Mouse (Mus musculus): ENCODE results near the gene Pdlim4. TPM values are rescaled to one million over a fixed set of nuclear protein-coding genes. Genes with fewer than 3 reads are reported as not detected.

Gene Pdlim4
- polyA plus RNA-seq, 1 experiment from 2014 or later, result 38.4 TPM

DNA sequence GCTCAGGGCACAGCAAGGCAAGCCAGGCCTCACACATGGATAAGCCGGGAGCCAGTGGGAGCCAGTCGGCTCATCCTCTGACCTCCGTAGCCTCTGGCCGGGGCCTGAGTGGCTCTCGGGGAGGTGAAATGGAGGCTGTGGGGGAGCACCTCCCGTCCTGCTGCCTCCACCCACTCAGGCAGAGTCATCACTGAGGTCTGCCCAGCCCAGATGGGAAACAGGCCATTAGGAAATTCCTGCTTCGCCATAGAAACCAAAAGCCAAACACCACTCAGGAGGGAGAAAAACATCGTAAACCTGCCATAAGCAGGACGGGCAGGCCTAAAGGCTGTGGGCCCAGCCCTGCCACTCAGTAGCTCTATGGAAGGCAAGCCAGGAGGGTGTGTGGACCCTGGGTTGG, 8.5 kb downstream of the Pdlim4 start:
- no peak overlapping the region for H3K27ac ChIP-seq (ENCODE audit: low read depth, low read length)
- no peak overlapping the region for H3K9ac ChIP-seq (ENCODE audit: low read length)
- H3K27me3 ChIP-seq (ENCODE audit: control insufficient read depth, insufficient read depth, low read length), result no peaks in the 10 kb centered on the region
- no peaks in the 10 kb centered on the region for H3K9me3 ChIP-seq (ENCODE audit: control insufficient read depth, low read length)
- no peak overlapping the region for H3K4me3 ChIP-seq (ENCODE audit: low read depth, low read length)
- no peak overlapping the region for H3K4me2 ChIP-seq
- no peaks in the 10 kb centered on the region for H3K36me3 ChIP-seq (ENCODE audit: control insufficient read depth, insufficient read depth, low read length)
- WGBS, result 54% methylated on average over 9 of the region's 9 CpGs
- ATAC-seq (ENCODE audit: low FRiP score) (no peak), DNase-seq (ENCODE audit: low spot score, missing footprints) (no peak)
- peaks cover 18% of the 10 kb centered on the region for H3K4me1 ChIP-seq (ENCODE audit: control insufficient read depth, insufficient read depth, low read length)

DNA sequence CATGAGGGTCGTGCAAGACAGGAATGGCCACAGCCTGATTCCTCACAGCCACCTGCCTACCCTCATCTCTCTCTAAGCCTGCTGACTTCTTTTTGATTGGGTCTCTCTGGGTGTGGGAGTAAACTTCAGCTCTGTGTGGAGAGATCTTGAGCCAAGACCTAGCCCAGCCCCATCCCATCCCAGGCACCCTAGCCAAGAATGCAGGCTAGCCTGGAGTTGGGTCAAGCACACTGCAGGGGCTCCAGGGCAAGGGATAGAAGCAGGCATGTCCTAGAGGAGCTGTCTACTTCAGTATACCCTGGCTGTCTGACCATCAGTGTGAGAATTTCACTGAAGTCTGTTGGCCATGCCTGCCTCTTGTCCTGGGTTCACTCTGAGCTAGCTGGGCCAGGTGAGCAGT, 9.3 kb downstream of the Pdlim4 start:
- Histone ChIP-seq H3K27me3 (ENCODE audit: control insufficient read depth, insufficient read depth, low read length) (no peaks in the 10 kb centered on the region), H3K9ac (ENCODE audit: low read length) (no peak overlapping the region), H3K4me1 (ENCODE audit: control insufficient read depth, insufficient read depth, low read length) (peaks cover 18% of the 10 kb centered on the region), H3K36me3 (ENCODE audit: control insufficient read depth, insufficient read depth, low read length) (no peaks in the 10 kb centered on the region), H3K4me2 (no peak overlapping the region), H3K9me3 (ENCODE audit: control insufficient read depth, low read length) (no peaks in the 10 kb centered on the region), H3K4me3 (ENCODE audit: low read depth, low read length) (no peak overlapping the region), H3K27ac (ENCODE audit: low read depth, low read length) (no peak overlapping the region)
- DNase-seq (ENCODE audit: low spot score, missing footprints), result no peak
- 41% methylated on average over 1 of the region's 1 CpGs for WGBS
- no peak for ATAC-seq (ENCODE audit: low FRiP score)

DNA sequence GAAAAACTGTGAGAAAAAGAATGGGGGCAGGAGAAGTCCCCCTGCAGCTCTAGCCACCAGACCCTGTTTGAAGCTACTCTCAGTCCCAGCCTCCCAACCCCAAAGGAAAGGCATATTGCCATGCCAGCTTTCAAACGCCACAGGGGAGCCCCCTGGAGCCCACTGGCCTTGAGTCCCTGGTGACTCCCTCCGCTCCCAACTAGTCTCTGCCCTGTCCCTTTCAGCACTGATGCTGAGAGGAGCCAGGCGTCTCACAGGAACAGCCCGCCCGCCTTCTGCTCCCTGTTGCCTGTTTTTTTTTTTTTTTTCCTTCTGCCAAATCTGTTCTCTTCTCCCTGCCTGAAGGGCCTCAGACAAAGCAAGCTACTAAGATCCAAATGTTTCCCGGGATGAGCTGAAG, 10.2 kb downstream of the Pdlim4 start:
- 15% methylated on average over 6 of the region's 6 CpGs for WGBS
- no peak overlapping the region for H3K4me2 ChIP-seq
- H3K4me3 ChIP-seq (ENCODE audit: low read depth, low read length), result no peak overlapping the region
- no peaks in the 10 kb centered on the region for H3K9me3 ChIP-seq (ENCODE audit: control insufficient read depth, low read length)
- H3K4me1 ChIP-seq (ENCODE audit: control insufficient read depth, insufficient read depth, low read length), result peaks cover 18% of the 10 kb centered on the region
- DNase-seq (ENCODE audit: low spot score, missing footprints) (no peak), ATAC-seq (ENCODE audit: low FRiP score) (no peak)
- no peaks in the 10 kb centered on the region for H3K27me3 ChIP-seq (ENCODE audit: control insufficient read depth, insufficient read depth, low read length)
- H3K27ac ChIP-seq (ENCODE audit: low read depth, low read length), result no peak overlapping the region
- H3K36me3 ChIP-seq (ENCODE audit: control insufficient read depth, insufficient read depth, low read length), result no peaks in the 10 kb centered on the region
- H3K9ac ChIP-seq (ENCODE audit: low read length), result no peak overlapping the region

DNA sequence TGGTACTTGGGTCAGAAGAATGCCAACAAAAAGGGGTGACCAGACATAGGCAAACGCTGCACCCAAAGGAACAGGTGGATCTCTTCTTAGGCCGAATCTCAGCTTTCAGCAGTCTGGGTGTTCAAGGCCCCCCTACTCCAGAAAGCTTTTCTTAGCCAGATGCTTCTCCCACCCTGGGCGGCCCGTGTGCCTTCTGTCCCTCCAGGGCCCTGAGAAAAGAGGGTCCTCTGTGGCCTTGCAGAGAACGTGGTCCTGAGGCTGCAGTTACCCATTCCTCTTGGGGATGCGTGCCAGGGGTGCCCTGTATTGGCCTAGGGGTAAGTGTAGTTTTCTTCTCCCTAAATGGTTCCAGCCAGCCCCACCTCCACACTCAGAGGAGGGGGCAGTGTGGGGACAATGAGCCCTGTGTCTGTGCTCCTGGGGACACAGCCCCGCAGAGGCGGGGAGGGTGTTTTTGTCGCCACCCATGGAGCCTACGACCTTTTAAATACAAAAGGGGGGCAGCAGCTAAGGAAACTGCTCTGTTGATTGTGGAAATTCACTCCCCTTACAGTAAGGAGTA, 10.7 kb downstream of the Pdlim4 start:
- ATAC-seq (ENCODE audit: low FRiP score) (0 out of 2 replicates have a peak, but pooled peaks have one; percentile 46), DNase-seq (ENCODE audit: low spot score, missing footprints) (no peak)
- Histone ChIP-seq H3K4me3 (ENCODE audit: low read depth, low read length) (no peak overlapping the region), H3K27me3 (ENCODE audit: control insufficient read depth, insufficient read depth, low read length) (no peaks in the 10 kb centered on the region), H3K4me1 (ENCODE audit: control insufficient read depth, insufficient read depth, low read length) (peaks cover 18% of the 10 kb centered on the region), H3K36me3 (ENCODE audit: control insufficient read depth, insufficient read depth, low read length) (no peaks in the 10 kb centered on the region), H3K4me2 (no peak overlapping the region), H3K9ac (ENCODE audit: low read length) (peak overlapping the region; percentile 0; the same call in 1 of the 2 replicates), H3K27ac (ENCODE audit: low read depth, low read length) (no peak overlapping the region), H3K9me3 (ENCODE audit: control insufficient read depth, low read length) (no peaks in the 10 kb centered on the region)
- 31% methylated on average over 10 of the region's 10 CpGs for WGBS

DNA sequence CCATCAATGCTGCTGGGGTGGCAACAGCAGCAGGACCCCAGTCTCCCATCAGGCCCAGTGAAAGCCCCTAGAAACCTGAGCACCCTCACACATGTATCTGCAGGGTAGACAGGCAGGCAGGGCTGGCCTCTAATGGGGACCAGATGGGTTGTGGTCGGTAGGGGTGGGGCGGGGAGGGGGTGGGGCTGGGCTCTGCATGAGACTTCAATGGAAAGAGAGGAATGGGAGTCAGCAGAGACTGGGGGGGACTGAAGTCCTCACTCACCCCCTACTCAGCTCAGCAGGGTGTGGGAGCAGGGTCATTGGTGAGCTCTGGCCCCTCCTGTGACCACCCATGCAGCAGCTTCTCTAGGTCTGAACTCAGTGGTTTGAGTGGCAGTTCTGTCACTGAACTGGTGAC, 11.4 kb downstream of the Pdlim4 start:
- ATAC-seq (ENCODE audit: low FRiP score), result no peak
- WGBS, result 33% methylated on average over 2 of the region's 2 CpGs
- Histone ChIP-seq H3K4me3 (ENCODE audit: low read depth, low read length) (no peak overlapping the region), H3K27ac (ENCODE audit: low read depth, low read length) (no peak overlapping the region), H3K36me3 (ENCODE audit: control insufficient read depth, insufficient read depth, low read length) (no peaks in the 10 kb centered on the region), H3K9ac (ENCODE audit: low read length) (no peak overlapping the region), H3K27me3 (ENCODE audit: control insufficient read depth, insufficient read depth, low read length) (no peaks in the 10 kb centered on the region), H3K9me3 (ENCODE audit: control insufficient read depth, low read length) (no peaks in the 10 kb centered on the region), H3K4me2 (no peak overlapping the region), H3K4me1 (ENCODE audit: control insufficient read depth, insufficient read depth, low read length) (peaks cover 18% of the 10 kb centered on the region)
- DNase-seq (ENCODE audit: low spot score, missing footprints), result peak; percentile 82

DNA sequence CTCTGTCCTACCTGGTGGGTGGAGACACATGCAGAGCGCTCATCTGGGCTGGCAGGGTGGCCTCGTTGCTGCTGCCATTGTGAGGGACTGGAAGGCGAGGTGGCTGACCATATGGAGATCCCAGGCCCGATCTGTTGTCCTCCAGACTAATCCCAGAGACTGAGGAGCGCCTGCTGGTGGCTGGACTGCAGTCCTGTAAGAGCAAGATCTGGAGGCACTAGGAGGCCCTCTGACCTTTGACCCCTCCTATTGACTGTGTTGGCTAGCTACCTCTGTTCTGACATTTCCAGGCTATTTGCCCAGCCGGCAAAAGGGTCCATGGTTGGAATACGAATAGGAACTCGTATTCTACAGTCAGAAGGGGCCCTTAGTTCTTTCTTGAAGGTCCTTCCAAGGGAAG, 12.7 kb downstream of the Pdlim4 start:
- 16% methylated on average over 8 of the region's 8 CpGs for WGBS
- no peak for ATAC-seq (ENCODE audit: low FRiP score)
- H3K9me3 ChIP-seq (ENCODE audit: control insufficient read depth, low read length), result no peaks in the 10 kb centered on the region
- no peaks in the 10 kb centered on the region for H3K27me3 ChIP-seq (ENCODE audit: control insufficient read depth, insufficient read depth, low read length)
- no peak overlapping the region for H3K27ac ChIP-seq (ENCODE audit: low read depth, low read length)
- H3K4me3 ChIP-seq (ENCODE audit: low read depth, low read length), result no peak overlapping the region
- no peak overlapping the region for H3K9ac ChIP-seq (ENCODE audit: low read length)
- H3K4me1 ChIP-seq (ENCODE audit: control insufficient read depth, insufficient read depth, low read length), result peaks cover 18% of the 10 kb centered on the region
- peak; percentile 86 for DNase-seq (ENCODE audit: low spot score, missing footprints)
- no peaks in the 10 kb centered on the region for H3K36me3 ChIP-seq (ENCODE audit: control insufficient read depth, insufficient read depth, low read length)
- no peak overlapping the region for H3K4me2 ChIP-seq

DNA sequence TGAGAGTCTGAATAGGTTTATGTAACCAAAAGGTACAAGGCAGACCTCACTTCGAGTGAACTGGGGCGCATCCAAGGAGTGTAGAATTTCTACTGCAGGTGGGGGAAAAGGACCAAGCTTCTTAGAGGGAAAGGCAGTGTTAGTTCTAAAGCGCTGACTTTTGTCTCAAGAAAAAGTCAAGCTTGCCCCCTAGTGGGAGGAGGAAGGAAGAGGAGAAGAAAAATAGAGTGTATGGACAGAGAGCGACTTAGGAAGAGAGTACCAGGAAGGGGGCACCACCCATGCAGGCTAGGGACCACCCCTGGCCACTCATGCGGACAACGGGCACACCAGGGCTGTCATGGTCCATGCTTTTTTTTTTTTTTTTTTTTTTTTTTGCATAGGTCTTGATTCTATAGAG, 14.6 kb downstream of the Pdlim4 start:
- WGBS, result 32% methylated on average over 6 of the region's 6 CpGs
- Histone ChIP-seq H3K27me3 (ENCODE audit: control insufficient read depth, insufficient read depth, low read length) (no peaks in the 10 kb centered on the region), H3K9ac (ENCODE audit: low read length) (no peak overlapping the region), H3K4me2 (no peak overlapping the region), H3K9me3 (ENCODE audit: control insufficient read depth, low read length) (no peaks in the 10 kb centered on the region), H3K4me1 (ENCODE audit: control insufficient read depth, insufficient read depth, low read length) (peaks cover 18% of the 10 kb centered on the region), H3K4me3 (ENCODE audit: low read depth, low read length) (no peak overlapping the region), H3K27ac (ENCODE audit: low read depth, low read length) (no peak overlapping the region), H3K36me3 (ENCODE audit: control insufficient read depth, insufficient read depth, low read length) (no peaks in the 10 kb centered on the region)
- ATAC-seq (ENCODE audit: low FRiP score) (no peak), DNase-seq (ENCODE audit: low spot score, missing footprints) (peak; percentile 84)

DNA sequence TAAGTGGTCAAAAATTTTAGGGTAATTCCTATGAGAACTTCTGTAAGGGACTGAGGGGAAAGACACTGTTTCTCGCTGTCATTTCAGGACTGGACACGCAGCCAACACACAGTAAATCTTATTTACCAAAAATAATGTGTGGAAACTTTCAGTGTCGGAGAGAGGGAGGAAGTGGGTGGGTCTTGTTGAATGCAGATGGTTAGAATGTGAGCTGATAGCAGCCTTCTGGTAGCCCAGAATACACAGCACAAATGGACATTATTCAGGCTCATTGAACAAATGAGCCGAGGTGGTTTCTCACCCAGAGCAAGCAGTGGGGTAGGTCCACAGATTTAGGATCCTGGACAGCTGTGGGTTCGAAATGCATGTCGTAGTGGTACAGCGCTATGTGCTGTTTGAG, 15.7 kb downstream of the Pdlim4 start:
- no peak overlapping the region for H3K27ac ChIP-seq (ENCODE audit: low read depth, low read length)
- H3K4me3 ChIP-seq (ENCODE audit: low read depth, low read length), result no peak overlapping the region
- no peak overlapping the region for H3K4me2 ChIP-seq
- ATAC-seq (ENCODE audit: low FRiP score), result no peak
- no peaks in the 10 kb centered on the region for H3K9me3 ChIP-seq (ENCODE audit: control insufficient read depth, low read length)
- H3K27me3 ChIP-seq (ENCODE audit: control insufficient read depth, insufficient read depth, low read length), result no peaks in the 10 kb centered on the region
- no peak for DNase-seq (ENCODE audit: low spot score, missing footprints)
- WGBS, result 92% methylated on average over 7 of the region's 7 CpGs
- H3K9ac ChIP-seq (ENCODE audit: low read length), result no peak overlapping the region
- H3K4me1 ChIP-seq (ENCODE audit: control insufficient read depth, insufficient read depth, low read length), result peaks cover 12% of the 10 kb centered on the region
- H3K36me3 ChIP-seq (ENCODE audit: control insufficient read depth, insufficient read depth, low read length), result no peaks in the 10 kb centered on the region

DNA sequence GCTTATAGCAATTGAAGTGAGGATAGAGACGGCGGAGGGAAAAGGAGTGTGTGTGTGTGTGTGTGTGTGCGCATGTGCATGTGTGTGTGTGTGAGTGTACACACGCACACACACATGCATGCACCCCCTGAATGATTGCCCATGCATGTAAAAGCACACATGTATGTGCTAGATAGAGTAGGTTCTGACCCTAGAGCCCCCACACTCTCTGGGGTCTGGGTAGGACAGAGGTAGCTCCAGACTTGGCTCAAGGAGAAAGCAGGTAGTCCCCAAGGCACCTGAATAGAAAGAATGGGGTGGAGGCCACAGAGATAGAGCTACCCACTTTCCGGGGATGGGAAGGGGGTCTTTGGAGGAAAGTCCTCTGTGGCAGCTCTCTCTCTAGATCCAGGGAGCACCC, 16.7 kb downstream of the Pdlim4 start:
- 87% methylated on average over 5 of the region's 5 CpGs for WGBS
- no peaks in the 10 kb centered on the region for H3K9me3 ChIP-seq (ENCODE audit: control insufficient read depth, low read length)
- H3K36me3 ChIP-seq (ENCODE audit: control insufficient read depth, insufficient read depth, low read length), result no peaks in the 10 kb centered on the region
- H3K9ac ChIP-seq (ENCODE audit: low read length), result no peak overlapping the region
- H3K4me2 ChIP-seq, result no peak overlapping the region
- no peaks in the 10 kb centered on the region for H3K27me3 ChIP-seq (ENCODE audit: control insufficient read depth, insufficient read depth, low read length)
- no peak overlapping the region for H3K4me3 ChIP-seq (ENCODE audit: low read depth, low read length)
- ATAC-seq (ENCODE audit: low FRiP score) (no peak), DNase-seq (ENCODE audit: low spot score, missing footprints) (peak; percentile 69)
- H3K4me1 ChIP-seq (ENCODE audit: control insufficient read depth, insufficient read depth, low read length), result peaks cover 5% of the 10 kb centered on the region
- H3K27ac ChIP-seq (ENCODE audit: low read depth, low read length), result no peak overlapping the region

Measured in midbrain, embryonic 11.5 days (tissue).